Mouse (Mus musculus) CD4-positive helper T cell, adult 2 months (primary cell): ENCODE data around the gene Runx2.
A peak's percentile ranks its signal among the peaks of the same experiment; 100 is the strongest.

Experiments
- DNase-seq: peaks from one replicate; pipeline ENCODE4 v3.0.0-alpha.2; 2012; ENCODE audit warnings: low read depth, missing footprints, low spot score

Runx2 gene

GRCm38 (mm10) chr17:44814508-44815175 is at the start of gene Runx2:
Gene Runx2, minus strand, starts transcription at chr17:44814797.
- no peak for DNase-seq

GRCm38 (mm10) chr17:44863165-44863564 is 48.6 kb upstream of the Runx2 start:
- DNase-seq = no peak

GRCm38 (mm10) chr17:44842184-44842583 is 27.6 kb upstream of the Runx2 start:
- DNase-seq = no peak

GRCm38 (mm10) chr17:44831201-44831600 is 16.6 kb upstream of the Runx2 start:
- DNase-seq = no peak

- DNase-seq = no peak
These were observed 15.0 kb upstream of the Runx2 start for GRCm38 (mm10) chr17:44829587-44829986.

- no peak for DNase-seq
These were observed 13.4 kb upstream of the Runx2 start for GRCm38 (mm10) chr17:44827964-44828363.

- no peak for DNase-seq
These were observed 12.5 kb upstream of the Runx2 start for GRCm38 (mm10) chr17:44827124-44827523.

GRCm38 (mm10) chr17:44821940-44822339 is 7.3 kb upstream of the Runx2 start:
- DNase-seq = no peak

GRCm38 (mm10) chr17:44819816-44820215 is 5.2 kb upstream of the Runx2 start:
- DNase-seq = no peak

- peak; percentile 8 for DNase-seq
These were observed 4.2 kb upstream of the Runx2 start for GRCm38 (mm10) chr17:44818825-44819224.

GRCm38 (mm10) chr17:44807031-44807430 is 7.6 kb downstream of the Runx2 start:
- DNase-seq = no peak

- DNase-seq = no peak
These were observed 17.3 kb downstream of the Runx2 start for GRCm38 (mm10) chr17:44797331-44797730.

- no peak for DNase-seq
These were observed 22.2 kb downstream of the Runx2 start for GRCm38 (mm10) chr17:44792218-44792917.

GRCm38 (mm10) chr17:44788982-44789747 is 25.4 kb downstream of the Runx2 start:
- DNase-seq = no peak

GRCm38 (mm10) chr17:44783143-44783542 is 31.5 kb downstream of the Runx2 start:
- DNase-seq = no peak

- no peak for DNase-seq
These were observed 32.2 kb downstream of the Runx2 start for GRCm38 (mm10) chr17:44782366-44782765.

- DNase-seq = no peak
These were observed 34.2 kb downstream of the Runx2 start for GRCm38 (mm10) chr17:44780353-44780752.

GRCm38 (mm10) chr17:44778141-44778540 is 36.5 kb downstream of the Runx2 start:
- no peak for DNase-seq

- DNase-seq = peak; percentile 86
These were observed 37.2 kb downstream of the Runx2 start for GRCm38 (mm10) chr17:44777337-44777804.

GRCm38 (mm10) chr17:44776738-44777270 is 37.8 kb downstream of the Runx2 start, which contains the start of gene Supt3:
Gene Supt3, plus strand, starts transcription at chr17:44777152.
- peak; percentile 97 for DNase-seq

- DNase-seq = no peak
These were observed 42.0 kb downstream of the Runx2 start for GRCm38 (mm10) chr17:44772576-44772975.

- DNase-seq = no peak
These were observed 43.7 kb downstream of the Runx2 start for GRCm38 (mm10) chr17:44770871-44771270.
